Mouse (Mus musculus) heart, postnatal 0 days (tissue): ENCODE results near the gene Tmem74b.

ENCODE experiments used
- CTCF ChIP-seq: IDR thresholded peaks from 2 replicates; pipeline ENCODE4 v1.5.1; 2016; ENCODE audit warnings: antibody characterized with exemption, control low read depth, low read depth
- EP300 ChIP-seq: IDR thresholded peaks from 2 replicates; pipeline ENCODE4 v1.6.1; 2016; ENCODE audit warnings: antibody characterized with exemption, low read depth

GRCm38 (mm10) chr2:151742850-151743679 lies 41.3 kb downstream of the Tmem74b start:
- TF ChIP-seq CTCF: no peak
- no peak for TF ChIP-seq EP300
